Mouse (Mus musculus) frontal cortex, adult (tissue): ENCODE measurements at regions not wholly inside any gene's neighbourhood (a gene's known extent, or its start where the extent isn't known, plus 50 kb on each side); places are given as distances from the start of the nearest gene placed in this dataset.
"Not testable (repeated sequence)": the region's sequence is repeated elsewhere in the genome, so short reads cannot be mapped to it uniquely, and the experiment has no call there.

Experiments
- ATAC-seq: cut with Nextera tagmentation; 2 replicates; pipeline ENCODE4 v1.9.2; 2017; ENCODE audit warnings: mild to moderate bottlenecking, moderate library complexity, mixed read lengths; ENCODE audit not compliant: low TSS enrichment

GRCm38 (mm10) chr4:5590531-5590930 lies 797.4 kb upstream of the Impad1 start:
- no peak for ATAC-seq

DNA sequence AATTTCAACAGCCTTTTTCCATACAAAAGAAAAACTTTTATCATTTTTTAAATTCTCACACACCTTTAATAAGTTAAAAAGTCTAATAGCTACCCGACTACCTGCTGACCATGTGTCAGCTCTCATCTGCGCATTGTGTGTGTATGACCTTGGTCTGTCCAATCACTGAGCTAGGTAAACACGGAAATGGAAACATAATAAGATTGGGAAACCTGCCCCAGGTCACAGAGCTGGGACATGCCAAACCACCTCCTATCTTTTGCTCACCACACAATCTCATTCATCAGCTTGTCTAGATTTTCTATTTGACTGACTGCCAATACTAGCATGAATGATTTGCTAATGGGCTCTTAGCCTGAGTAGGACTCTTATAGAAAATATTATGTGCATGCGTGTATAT lies 794.3 kb upstream of the Impad1 start:
- no peak for ATAC-seq

- ATAC-seq: no peak
Observed at GRCm38 (mm10) chr4:5585205-5585604, 792.0 kb upstream of the Impad1 start.

GRCm38 (mm10) chr4:5583989-5584677 lies 791.0 kb upstream of the Impad1 start:
- peak; percentile 64 for ATAC-seq

GRCm38 (mm10) chr4:5568076-5568475 lies 774.9 kb upstream of the Impad1 start:
- ATAC-seq: no peak

- no peak for ATAC-seq
Observed at GRCm38 (mm10) chr4:5560001-5560657, 767.0 kb upstream of the Impad1 start.

DNA sequence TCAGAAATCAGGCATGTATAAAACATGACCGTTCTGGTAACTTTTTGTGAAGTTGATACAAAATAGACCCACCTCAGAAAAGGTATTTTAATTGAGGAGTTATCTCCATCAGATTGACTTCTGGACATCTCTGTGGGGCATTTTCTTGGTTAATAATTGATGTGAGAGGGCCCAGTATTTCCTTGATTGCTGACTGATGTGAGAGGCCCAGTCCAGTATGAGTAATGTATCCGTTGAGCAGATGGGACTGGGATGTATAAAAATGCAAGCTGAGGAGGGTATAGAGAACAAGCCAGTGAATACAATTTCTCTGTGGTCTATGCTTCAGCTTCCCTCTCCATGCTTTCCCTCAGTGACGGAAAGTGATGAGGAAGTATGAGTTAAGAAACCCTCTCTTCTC lies 747.0 kb upstream of the Impad1 start:
- no peak for ATAC-seq

DNA sequence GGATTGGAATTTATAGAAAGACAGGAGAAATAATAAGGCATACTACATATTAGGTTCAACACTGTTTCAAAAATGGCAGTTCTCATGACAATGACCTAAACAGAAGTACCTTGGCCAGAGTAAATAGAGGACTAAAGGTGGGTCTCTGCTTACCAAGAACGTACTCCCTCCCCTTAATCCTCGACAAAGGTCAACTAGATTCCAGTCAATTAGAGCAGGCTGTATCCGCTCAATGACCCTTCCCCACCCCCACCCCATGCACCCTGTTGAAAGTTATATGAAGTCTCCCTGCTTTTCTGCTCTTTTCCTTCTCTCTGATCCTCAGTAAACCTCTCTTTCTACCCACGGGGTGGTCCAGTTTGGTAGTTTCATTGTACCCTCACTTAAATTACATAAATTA lies 737.3 kb upstream of the Impad1 start:
- no peak for ATAC-seq

DNA sequence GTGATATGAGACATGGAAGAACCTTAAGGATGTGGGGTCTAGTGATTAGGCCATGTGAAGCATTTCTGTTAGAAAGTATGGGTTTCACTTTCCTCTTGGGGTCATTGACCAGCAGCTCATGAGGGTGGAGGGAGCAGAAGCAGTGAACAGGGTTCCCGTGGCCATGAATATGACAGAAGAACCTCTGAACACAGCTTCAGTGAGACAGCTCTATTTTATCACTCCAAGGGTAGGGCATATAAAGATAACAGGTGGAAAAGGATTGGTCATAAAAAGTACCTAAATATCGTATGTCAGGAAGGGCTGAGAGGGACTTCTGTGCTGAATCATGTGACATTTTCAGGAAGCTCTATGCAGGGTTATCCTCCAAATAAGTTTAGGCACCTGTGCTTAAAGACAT lies 725.4 kb upstream of the Impad1 start:
- ATAC-seq: no peak

DNA sequence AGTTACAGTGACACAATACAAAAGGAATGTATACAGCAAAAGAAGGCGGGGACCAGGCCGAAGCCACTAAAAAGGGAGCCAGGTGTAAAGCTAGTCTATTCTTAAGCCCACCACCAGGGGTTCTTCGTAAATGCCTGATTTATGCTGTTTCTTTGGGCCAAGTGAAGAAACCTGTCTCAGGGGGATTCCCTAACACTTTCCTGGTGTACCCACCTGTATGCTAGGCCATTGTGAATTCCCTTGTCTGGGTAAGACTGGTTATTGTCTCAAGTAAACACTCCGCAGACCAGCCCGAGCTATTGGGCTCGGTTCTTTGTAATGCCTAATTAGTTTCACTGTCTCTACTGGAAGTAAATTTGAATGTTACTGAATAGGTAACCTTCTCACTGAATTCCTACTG lies 722.3 kb upstream of the Impad1 start:
- ATAC-seq: not testable (repeated sequence)

GRCm38 (mm10) chr4:5511743-5512142 lies 718.6 kb upstream of the Impad1 start:
- no peak for ATAC-seq

GRCm38 (mm10) chr4:5509398-5509797 lies 716.2 kb upstream of the Impad1 start:
- ATAC-seq: peak; percentile 73

DNA sequence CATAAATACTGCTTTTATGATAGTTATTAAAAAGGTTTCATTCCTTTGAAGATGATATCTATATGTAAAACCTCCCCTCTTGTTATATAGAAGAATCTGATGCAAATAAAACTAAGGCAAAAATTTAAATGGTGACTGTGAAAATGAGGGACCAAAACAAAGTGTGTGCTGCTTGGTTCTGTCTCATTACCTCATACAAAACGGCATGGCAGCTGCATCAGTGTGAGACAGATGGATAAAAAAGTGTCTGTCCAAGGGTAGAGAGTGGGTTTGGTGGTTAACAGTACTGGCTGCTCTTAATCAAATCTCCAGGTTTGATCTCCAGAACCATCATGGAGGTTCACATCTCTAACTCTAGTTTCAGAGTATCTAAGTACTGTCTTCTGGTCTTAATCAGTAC lies 701.9 kb upstream of the Impad1 start:
- ATAC-seq: no peak

- no peak for ATAC-seq
Observed at GRCm38 (mm10) chr4:5494072-5495000, 701.2 kb upstream of the Impad1 start.

DNA sequence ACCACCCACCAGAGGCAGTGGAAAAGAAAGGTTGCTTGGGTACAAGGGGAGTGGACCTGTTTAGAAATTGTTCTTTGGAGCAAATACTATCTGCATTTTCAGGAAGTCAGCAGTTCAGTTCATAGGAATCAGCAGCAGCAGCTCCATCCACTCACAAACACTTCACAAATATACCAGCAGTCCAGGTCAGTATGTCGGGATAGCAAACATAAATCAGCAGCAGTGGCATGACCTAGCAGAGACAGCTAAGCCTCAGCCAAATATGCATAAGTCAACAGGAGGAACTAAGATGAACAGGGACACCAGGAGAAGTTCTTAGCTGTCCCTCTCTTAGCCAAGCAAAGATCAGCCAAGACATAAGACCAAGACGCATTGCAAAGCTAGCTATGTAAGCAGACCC lies 693.6 kb upstream of the Impad1 start:
- no peak for ATAC-seq

- no peak for ATAC-seq
Observed at GRCm38 (mm10) chr4:5471891-5472558, 678.9 kb upstream of the Impad1 start.

DNA sequence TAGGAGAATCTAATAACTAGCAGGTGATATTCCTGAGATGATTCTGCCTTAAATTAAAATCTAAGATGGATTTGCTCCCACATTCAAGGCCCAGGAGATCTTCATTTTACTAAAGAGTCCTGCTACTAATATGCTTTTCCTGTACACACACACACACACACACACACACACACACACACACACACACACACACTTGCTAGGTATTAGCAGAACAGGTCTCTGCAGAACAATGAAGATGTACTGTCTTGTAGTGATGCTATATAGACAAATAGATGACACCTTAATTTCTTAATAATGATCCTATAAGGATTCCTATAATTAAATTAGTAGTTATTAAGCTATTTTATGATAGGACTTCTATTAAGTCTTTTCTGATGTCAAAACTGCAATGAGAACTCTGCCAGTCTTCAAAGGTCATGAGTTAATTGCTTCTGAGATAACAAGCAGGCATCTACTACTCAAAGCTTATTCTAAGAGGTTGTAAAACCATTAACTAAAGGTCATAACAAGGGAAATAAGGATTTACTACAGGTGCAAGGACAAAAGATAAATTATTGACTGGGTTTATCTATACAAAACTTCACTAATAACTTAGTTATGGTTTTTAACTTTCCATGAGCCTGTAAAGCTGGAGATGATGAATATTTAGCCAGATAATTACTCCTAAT lies 666.0 kb upstream of the Impad1 start:
- ATAC-seq: no peak

DNA sequence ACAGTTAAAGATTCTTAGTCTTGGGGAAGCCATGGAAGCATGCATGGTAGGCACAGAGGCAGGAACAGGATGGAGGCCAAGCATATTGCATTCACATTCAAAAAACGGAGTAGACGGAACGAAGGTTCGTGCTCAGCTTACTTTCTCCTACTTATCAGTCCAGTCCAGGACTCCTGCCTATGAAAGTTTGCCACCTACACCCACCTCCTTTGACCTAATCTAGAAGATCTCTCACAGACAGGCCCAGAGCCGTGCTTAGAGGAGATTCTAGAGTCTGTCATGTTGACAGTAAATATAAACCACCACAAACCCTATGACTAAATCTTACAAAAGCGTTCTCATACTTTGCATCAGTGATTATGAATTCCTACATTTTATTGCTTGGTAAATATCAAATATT lies 657.3 kb upstream of the Impad1 start:
- no peak for ATAC-seq

GRCm38 (mm10) chr4:5441339-5442019 lies 648.3 kb upstream of the Impad1 start:
- no peak for ATAC-seq

DNA sequence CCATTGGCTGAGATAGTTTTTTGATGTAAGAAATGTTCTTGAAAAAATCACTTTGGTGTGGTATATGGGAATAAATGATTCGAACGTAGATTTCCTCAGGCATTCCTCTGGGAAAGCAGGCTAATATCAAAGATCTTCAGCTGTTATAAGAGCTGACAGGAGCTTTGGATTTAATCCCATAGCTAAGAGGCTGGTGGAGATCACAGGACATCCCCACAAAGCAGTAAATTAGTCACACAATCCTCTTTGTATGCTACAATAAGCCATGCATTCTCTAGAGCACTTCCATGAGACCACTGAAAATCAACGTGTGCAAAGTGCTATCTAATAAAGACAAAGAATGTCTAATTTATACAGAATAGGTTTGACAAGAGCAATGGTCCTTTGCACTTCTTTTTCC lies 643.9 kb upstream of the Impad1 start:
- ATAC-seq: no peak
